Mouse (Mus musculus): ENCODE measurements at regions not wholly inside any gene's neighbourhood (a gene's known extent, or its start where the extent isn't known, plus 50 kb on each side); places are given as distances from the start of the nearest gene placed in this dataset.

DNA sequence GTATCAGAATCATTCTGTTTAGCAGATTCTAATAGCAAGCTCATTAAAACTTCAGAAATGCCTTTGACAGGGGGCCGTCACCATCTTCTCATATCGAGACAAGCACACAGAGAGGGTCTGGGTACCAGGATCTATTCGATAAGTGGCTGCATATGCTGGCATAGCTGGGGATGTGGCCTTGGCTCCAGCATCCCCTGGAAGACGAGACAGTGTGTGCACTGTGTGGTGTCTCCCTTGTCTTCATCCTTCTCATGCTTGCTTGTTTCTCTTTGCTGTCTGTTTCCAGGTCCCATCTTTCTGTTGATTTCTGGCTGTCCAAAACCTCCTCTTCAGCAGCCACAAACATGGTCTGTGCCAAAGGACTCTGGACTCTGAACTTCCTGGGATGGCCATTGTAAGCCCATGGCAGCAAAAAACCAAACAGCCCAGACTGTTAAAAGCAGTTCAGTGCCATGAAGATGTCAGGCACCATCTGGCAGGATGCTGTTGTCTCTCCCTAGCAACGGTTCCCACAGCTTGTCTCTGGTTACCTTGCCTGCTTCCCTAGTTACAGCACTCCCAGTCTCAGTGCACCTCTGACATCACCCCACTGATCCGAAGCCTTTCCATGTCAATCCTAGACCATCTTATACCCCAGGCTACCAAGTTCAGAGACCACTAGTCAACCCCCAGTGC is 56.5 kb downstream of the Kctd12 start:
- peak; percentile 96 for ATAC-seq (ENCODE audit: low TSS enrichment)

DNA sequence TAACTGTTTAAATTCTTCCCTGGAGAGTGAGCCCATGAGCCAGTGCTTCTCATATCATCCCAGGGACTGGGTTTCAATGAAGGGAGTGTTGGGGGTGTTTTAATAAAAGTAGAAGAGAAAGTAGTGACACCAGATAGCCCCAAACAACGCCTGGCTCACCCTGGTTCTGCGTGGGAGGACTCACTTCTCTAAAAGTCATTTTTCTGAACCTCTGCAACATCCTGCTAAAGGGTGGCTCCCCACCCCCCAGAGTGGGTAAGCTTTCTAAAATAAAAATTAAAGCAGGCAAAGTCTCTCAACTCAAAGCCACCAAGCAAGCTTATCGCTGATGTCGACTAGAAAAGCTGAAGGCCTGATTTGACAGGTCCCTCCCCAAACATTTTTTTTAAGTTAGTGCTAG is 57.8 kb downstream of the Kctd12 start:
- ATAC-seq (ENCODE audit: low TSS enrichment) = no peak

DNA sequence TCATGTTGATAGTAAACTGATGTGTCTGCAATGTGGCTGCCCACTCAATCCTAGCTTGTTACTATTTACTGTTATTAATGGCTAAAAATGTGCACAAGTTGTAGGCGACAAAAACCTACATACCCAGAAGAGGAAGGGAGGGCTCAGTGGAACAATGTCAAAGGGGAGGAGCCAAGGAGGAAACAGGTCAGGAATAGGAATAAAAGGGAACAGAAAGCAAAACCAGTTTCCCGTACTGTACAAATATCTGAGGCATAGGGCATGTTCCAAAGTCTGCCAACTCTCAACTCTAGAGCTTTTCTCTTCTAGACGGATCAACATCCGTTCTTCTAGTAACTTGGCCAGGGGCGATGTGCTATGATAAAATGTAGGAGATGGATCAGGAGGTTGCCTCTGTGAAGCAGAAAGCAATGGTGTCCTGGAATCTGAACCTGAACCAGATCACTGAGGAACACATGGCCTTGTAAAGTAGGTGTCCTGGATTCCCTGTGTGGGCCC is 59.9 kb downstream of the Kctd12 start:
- ATAC-seq (ENCODE audit: low TSS enrichment) = no peak

DNA sequence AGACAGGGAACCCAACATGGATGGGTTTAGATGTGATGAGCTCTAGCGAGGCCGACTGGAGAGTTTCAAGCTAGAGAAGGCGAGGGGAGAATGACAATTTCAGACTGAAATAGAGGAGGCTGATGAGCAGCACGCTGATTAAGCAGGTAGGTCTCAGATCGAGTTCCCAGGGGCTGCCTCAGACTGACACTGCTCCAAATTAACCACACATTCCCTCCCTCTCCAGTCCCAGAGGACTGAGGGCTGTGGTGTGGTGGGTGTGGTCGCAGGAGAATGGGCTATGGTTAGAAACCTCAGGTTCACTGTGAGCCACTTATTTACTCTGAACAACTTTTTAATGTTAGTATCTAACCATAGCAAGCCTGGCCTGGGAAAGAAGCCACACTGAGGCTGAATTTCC is 62.0 kb downstream of the Kctd12 start:
- ATAC-seq (ENCODE audit: low TSS enrichment) = no peak

DNA sequence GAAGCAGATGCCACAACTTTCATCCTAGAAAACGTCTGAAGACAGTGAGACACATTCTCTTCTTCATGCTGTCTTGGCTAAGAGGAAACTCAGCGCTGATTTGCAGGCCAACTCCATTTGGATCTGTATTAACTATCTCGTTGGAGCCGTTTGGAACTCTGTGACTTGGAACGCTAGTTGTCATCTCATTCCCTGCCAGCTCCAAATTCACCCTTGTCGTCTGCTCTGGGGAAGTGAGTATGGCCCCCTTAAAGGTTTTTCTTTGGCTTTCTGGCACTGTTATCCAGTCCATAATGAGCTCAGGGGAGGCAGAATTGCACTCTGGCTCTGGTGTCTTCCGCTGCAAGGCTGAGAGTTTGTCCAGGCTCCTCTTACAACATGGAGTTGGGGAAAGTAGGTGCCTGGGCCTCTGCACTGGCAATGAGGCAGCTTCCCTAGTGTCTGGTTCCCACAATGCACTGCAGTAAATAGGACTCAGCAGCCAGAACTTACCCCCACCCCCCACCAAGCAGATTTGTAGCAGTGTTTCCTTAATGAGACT is 63.1 kb downstream of the Kctd12 start:
- ATAC-seq (ENCODE audit: low TSS enrichment) = no peak

DNA sequence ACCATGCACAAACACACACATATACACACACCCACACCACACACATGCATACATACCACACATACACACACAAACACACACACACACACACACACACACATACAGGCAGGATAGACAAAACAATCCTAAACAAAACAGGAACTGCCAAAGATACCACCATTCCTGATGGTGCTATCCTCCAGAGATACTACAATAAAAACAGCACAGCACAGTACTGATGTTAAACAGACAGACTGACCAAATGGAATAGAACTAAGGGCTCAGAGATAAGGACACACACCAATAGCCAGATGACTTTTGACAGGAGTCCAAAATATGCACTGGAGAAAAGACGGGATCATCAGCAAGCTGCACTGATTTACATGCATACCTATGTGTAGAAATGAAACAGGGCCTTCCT is 64.5 kb downstream of the Kctd12 start:
- no peak for ATAC-seq (ENCODE audit: low TSS enrichment)

DNA sequence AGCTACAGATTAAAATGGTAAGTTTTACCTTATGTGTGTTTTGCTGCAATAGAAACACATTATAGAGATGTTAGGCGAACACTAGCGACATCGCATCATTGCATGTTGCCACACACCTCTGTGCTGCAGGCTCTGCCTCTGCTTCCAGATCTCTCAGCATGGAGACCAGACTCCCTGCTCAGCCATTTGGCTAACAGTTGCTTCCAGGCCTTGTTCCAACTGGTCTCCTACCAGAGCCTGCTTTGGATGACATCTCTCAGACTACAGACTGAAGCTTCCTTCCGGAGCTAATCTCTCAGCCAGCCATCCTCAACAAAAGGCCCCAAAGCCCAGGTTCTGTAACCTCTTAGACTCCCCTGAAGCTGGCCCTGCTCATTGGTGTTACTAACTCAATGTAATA is 66.5 kb downstream of the Kctd12 start:
- ATAC-seq (ENCODE audit: low TSS enrichment) = no peak

DNA sequence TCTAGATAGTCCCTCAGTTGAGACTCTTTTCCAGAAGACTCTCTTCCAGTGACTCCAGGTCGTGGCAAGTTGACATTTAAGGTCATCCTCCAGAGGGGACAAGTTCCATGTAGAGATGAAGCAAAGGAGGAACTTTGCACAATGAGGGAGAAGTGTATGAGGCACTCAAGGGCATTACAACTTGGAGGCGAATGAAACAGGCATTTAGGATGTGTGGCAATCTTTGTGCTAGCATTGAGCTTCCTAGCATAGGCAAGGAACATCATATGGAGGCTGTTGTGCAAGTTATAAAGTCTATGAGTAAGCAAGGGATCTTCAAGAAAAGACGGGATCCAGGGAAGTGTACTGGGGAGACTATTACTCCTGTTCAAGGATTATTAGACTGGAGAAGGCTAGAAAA is 70.9 kb downstream of the Kctd12 start:
- ATAC-seq (ENCODE audit: low TSS enrichment) = no peak

DNA sequence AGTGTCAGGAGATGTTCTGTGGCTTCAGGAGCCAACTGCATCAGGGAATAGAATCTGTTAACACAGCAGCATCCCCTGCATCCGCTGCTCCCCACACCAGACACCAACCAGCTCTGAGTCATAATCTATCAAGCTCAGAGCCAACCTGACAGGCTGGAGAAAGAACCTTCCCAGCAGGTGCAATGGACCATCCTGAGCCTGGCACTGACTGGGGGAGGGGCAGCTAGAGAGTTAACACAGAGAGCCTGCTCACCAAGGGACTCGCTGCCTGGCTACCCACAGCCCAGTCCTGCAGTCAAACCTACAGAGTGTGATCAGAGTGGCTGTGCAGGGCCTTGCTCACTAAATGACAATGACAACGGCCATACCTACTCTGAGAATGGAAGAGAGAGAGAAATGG is 73.4 kb downstream of the Kctd12 start:
- no peak for ATAC-seq (ENCODE audit: low TSS enrichment)

DNA sequence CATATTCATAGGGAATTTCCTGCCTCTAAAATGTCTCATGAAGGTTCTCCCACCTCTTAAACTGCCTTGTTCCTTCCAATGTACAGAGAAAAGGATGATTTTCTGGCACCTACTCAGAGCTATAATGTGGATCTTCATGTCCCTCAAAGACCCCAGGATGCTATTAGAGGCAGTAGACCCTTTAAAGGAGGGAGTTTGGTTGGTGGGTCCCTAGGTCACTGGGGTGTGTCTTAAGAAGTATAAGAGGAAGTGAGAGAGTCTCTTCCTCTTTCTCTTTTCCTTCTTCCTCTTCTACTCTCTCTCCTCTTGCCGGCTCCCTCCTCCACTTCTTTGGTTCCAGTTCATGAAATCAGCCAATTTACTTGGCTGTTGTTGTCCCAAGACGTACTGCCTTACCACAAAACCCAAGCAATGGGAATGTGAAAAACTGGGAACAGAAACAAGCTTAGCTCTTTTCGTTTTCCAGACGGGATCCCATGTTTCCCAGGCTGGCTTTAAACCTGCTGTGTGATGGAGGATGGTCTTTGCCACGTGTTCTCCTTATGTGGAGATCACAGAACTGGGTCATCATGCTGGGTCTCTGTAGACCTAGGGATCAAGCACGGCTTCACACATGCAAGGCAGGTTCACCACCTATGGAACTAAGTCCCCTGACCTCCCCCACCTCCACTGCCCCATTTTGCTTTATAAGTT is 74.9 kb downstream of the Kctd12 start:
- no peak for ATAC-seq (ENCODE audit: low TSS enrichment)

DNA sequence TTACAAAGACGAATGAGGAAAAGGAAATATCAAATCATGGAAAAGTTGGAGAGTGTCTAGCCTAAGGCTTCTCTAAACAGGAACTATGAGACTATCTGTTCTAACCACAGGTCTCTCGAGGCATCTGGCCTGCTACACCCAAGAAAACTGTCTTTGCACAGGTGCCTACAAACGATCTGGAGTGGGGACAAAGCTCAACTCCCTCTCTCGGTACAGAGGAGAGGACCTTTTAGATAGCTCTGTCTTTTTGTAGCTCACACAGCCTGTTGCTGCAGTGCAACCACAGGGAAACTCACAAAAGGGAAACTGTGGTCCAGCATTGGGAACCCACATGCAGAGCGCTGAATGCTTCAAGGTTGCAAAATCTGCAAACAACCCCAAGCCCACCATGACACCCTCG is 75.6 kb downstream of the Kctd12 start:
- no peak for ATAC-seq (ENCODE audit: low TSS enrichment)

DNA sequence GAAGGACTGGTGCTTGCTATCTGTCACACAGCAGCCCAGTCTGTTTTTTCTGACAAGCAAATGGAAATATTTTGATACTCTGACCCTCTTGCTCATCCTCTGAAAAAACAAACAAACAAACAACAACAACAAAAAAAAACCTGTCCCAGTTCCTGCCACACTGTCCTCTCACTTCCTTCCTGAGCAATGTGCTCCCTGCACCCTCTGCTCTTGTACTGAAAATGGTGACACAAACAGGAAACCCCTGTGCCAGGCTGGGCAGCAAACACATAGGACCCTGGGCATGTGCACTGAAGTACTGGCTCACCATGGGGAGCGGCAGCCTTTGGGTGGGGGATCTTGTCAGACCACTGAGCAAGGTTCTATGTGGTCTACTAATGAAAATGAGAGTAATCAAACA is 76.2 kb downstream of the Kctd12 start:
- ATAC-seq (ENCODE audit: low TSS enrichment) = no peak

DNA sequence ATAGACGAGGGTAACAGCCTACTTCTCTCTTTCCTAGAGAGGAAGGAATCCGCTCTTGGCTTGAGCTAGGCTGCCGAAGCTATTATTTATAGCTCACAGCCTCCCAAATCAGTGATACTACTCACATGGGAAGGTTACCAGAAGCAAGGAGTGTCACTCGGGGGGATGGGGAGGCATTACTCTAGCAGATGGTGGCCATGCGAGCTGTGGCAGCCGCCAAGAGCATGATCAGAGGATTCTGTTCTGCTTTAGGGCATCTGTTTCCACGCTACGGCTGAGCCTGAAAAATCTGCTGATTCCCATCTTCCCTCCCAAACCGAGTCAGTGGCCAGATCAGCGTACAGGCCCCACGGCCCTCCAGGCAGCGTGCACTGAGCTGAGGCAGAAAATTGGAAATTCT is 79.5 kb downstream of the Kctd12 start:
- peak; percentile 88 for ATAC-seq (ENCODE audit: low TSS enrichment)

DNA sequence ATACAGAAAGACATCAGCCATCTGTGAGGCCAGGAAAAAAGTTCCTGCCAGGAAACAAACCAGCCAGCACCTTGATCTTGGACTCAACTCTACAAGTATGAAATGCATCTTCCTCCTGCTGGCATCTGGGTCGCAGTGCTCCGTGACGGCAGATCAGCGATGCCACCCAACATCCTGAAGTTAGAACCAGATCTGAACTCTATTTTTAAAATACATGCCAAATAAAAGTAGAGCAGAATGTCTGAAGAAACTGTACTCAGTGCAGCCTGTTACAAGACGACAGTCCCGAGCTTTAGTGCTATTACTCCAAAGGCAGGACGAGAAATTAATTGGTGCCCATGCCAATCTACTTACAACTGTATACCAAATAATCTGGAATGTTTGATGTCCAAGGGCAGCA is 80.2 kb downstream of the Kctd12 start:
- peak; percentile 32 for ATAC-seq (ENCODE audit: low TSS enrichment)

DNA sequence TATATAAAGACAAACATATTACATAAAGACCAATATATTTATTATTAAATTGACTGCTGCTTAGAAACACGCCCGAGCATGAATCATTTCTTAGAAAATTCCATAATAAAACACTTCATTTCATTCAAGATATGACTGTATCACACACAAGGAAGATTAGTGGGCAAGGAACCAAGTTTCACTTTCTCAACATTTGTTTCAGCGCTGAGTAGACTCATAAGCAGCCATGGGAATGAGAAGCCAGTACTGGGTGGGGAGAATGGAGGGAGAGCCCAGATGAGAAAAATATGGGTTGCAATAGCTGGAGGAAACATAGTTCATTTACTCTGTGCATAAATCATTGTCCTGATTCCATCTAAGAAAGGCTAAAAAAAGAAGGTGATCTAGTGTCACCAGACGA is 84.0 kb downstream of the Kctd12 start:
- ATAC-seq (ENCODE audit: low TSS enrichment) = 0 out of 2 replicates have a peak, but pooled peaks have one; percentile 10

DNA sequence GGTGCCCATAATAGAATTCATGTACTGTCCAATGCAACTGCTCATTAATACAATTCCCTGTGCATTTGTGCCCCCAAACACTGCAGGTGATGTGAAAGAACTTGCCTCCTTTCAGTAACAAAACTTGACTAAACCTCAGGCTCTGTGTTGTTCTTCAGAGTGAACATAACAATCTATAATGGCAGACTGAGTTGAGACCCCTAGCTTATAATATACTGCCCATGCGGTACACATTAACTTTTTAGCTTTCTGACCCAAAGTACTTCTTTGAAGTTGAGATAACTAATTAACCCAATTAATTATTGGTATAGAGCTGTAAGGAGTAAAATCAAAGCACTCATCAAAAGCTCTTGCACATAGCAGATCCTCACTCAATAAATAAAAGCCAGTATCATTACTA is 85.4 kb downstream of the Kctd12 start:
- ATAC-seq (ENCODE audit: low TSS enrichment) = no peak

DNA sequence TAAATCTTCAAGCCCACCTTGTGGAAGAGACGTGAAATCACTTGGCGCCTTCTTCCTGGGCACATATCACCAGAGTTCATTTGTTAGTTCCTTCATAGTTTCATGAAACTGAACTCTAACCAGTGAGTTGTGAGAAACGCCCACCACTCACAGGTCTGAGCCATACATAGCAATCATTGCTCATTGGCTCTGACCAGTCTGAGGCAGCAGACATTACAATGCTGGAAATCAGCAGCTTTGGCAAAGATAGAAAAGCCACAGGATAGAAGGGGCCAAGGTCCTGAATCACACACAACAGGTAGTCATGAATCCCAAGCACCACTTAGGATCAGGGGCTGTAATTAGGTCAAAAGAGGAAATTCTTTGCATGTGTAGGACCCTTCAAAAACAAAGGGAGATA is 85.9 kb downstream of the Kctd12 start:
- ATAC-seq (ENCODE audit: low TSS enrichment) = no peak

DNA sequence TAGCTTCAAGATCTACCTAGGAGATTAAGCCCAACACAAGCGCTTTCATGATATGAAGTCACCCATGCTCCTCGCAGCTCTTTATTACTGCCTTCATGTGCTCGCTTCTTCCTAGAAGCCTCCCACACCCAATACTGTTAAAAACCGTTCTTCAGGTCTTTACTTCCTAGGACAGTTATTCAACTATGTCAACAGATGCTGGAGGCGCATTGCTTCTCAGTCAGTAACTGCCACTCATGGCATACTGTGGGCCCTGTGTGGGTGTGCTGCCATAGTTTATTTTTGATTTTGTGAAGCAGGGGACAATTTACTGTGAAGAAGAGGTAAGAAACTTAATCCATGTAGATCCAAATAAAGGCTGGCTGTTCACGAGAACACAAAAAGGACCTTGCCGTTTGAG is 89.2 kb downstream of the Kctd12 start:
- ATAC-seq (ENCODE audit: low TSS enrichment) = peak; percentile 79

DNA sequence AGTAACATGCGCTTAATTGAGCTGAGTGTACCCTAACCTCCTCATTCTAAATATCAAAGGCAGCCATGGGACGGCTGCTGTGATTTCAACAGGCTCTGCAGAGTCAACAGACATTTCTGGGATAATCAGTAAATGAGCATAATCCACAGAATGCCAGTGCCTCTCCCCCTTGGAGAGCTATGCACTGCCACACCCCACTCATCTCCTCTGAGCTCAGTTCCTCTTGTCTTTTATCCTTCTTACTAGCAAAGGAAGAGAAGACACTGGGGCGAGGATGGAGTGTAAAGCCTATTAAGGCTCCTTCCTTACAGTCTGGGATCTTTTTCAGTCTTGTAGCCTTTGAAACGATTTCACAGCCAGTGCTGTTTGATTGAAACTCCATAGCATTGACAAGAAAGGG is 90.9 kb downstream of the Kctd12 start:
- ATAC-seq (ENCODE audit: low TSS enrichment) = no peak

DNA sequence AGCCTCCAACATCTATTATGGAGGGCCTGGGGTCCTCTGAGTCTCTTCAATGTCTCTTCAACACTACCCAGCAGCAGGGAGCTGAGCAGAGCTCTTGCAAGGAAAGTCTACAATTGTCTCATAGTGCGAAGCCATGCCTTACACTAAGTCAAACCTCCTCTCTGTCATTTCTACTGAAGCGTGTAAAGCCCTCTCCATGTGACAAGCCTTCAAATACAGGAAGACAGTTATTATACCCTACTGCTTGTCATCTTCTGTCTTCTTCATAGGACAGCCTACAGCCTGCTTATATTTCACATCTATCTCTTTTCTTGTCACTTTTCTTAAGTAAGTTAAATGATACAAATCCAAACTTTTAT is 97.2 kb downstream of the Kctd12 start:
- ATAC-seq (ENCODE audit: low TSS enrichment) = no peak

DNA sequence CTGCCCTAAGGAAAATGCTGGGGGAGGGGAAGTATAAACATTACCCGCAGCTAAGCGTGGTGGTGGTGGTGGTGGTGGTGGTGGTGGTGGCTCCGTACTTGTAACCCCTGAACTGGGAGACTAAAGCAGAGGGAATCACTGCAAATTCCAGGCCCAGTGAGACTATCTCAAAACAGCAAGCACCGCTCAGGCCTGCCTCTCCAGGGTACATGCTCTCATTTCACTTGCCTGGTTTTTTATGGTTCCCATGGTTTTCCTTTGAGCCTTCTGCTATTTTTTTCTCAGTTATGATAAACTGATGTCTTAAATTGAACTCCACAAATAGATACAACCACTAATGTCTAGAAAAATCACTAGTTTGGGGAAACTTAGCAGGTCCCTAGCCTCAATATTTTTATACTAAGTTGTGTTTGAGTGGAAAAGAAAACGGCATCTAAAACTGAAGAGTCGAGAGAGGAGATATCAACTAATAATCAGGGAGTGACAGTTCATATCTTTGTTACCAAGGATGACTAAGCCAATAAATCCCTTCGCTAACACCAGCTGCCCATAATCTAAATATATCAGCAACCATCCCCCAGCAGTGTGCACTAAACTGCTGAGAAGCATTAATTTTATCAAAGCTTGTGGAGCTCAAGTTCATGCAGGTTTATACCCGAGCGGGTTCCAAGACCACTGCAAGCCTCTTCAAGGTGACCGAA is 97.7 kb downstream of the Kctd12 start:
- no peak for ATAC-seq (ENCODE audit: low TSS enrichment)

DNA sequence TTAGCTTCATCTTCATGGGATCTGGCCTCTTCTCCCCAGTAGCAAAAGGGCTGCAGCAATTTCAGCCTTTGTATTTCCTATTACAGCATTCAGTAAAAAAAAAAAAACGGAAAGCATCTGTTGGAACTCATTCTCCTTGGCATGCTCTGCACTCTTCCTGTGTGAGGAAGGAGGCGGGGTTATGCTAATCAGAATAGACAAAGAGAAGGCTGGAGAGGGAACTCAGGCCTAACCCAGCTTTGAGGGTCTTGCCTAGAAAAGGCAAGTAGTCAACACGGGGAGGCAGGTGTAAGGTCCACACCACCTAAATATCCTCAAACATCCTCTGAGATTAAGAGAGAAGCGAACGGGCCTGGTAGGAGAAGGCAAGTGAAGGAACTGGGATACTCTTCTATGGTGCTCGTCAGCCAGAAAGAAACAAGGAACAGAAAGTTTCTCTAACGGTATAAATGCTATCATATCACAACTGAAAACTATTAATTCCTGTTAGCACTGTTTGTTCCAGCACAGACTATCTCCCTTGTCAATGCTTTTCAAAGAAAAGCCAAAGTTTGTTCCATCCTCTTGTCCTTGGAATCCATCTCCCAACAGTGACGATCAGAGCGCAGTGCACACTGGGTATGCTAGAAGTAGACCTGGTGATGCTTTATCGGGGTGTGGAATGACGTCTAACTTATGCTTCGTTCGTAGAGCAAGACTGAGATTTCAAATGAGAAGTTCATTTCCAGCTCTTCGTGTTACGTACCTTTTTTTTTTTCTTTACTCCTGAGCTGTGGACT is 98.9 kb downstream of the Kctd12 start:
- ATAC-seq (ENCODE audit: low TSS enrichment) = peak; percentile 82

Data from frontal cortex, adult (tissue).